Mouse (Mus musculus) macrophage (primary cell): ENCODE measurements around the gene Gm49510. TPM values are rescaled to one million over a fixed set of nuclear protein-coding genes. Genes with fewer than 3 reads are reported as not detected.
A peak's percentile ranks its signal among the peaks of the same experiment; 100 is the strongest.

Experiments
- H3K27ac ChIP-seq: fragments of 350-480 bp; formaldehyde crosslinking; 2 replicates; pipeline ENCODE4 v1.9.0; 2021
- H3K36me3 ChIP-seq: fragments of 350-480 bp; formaldehyde crosslinking; 2 replicates; pipeline ENCODE4 v1.9.0; 2021; ENCODE audit errors: inconsistent target
- H3K4me3 ChIP-seq: fragments of 350-480 bp; formaldehyde crosslinking; 2 replicates; pipeline ENCODE4 v1.9.0; 2021; ENCODE audit errors: inconsistent target
- H3K79me2 ChIP-seq: fragments of 350-480 bp; formaldehyde crosslinking; 2 replicates; pipeline ENCODE4 v1.9.0; 2021; ENCODE audit errors: inconsistent target
- WGBS: methylation state at CpG from one replicate; pipeline ENCODE4 v1.1.7; 2026; ENCODE audit warnings: inconsistent platforms; ENCODE audit not compliant: missing documents; 5-methylcytosine and 5-hydroxymethylcytosine counted together
- polyA plus RNA-seq: library from polyadenylated mRNA; stranded (reverse); fragments of 250-400 nt; gene quantifications from 3 replicates; pipeline ENCODE4 v1.2.4, GENCODE M21; 2018; ENCODE audit warnings: inconsistent platforms
- total RNA-seq, 78 experiments: library from RNA; depleted of rRNA; stranded (reverse); fragments of 250-400 nt; gene quantifications; 1 replicate in 9 of 78; 2 replicates in 24 of 78; 3 replicates in 43 of 78; 4 replicates in 2 of 78; pipeline ENCODE4 v1.2.4; 2018; ENCODE audit warnings: inconsistent platforms in 56 of 78

The Gm49510 gene
- 1 to 10 TPM in 9 of 26 experiments, under 1 TPM in 10, not detected in 7; 0.31 to 2.4 (median 0.98) TPM for total RNA-seq (2018; cell fraction: chromatin; rRNA removed)
- 1 to 10 TPM in 1 of 26 experiments, under 1 TPM in 22, not detected in 3; 0.10 to 1.0 (median 0.40) TPM for total RNA-seq (2018; cell fraction: cytosol; rRNA removed)
- 1 to 10 TPM in 1 of 26 experiments, under 1 TPM in 14, not detected in 11; 0.18 to 1.1 (median 0.66) TPM for total RNA-seq (2018; cell fraction: nucleus; rRNA removed)
- polyA plus RNA-seq, result 0.25 to 0.59 TPM in 2 of 3 replicates, not detected in the other

DNA sequence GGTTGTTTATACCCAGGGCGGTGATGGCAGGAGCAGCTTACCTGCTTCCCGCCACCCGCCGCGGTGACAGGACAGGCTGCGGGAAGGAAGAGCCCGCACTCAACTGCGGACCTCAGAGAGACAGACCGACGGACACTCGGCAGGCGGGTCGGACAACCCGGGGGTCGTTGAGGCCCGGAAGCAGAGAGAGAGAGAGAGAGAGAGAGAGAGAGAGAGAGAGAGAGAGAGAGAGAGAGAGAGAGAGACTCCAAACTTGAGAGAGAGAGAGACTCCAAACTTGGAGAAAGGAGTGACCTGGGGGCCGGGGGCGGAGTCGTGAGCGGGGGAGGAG is at the start of gene Gm49510:
Gene Gm49510, plus strand, starts transcription at position 259 of the 331 bp plus-strand sequence.
- peaks cover 20% of the 10 kb centered on the region for H3K36me3 ChIP-seq
- H3K4me3 ChIP-seq, result peak within 1 kb of the TSS; percentile 95
- peak within 1 kb of the TSS; percentile 85 for H3K27ac ChIP-seq
- H3K79me2 ChIP-seq, result peaks cover 32% of the 10 kb centered on the region
- WGBS, result 0% methylated on average over 4 of the region's 20 CpGs

- WGBS, result 80% methylated on average over 14 of the region's 15 CpGs
- Histone ChIP-seq H3K27ac (no peak overlapping the region), H3K79me2 (no peaks in the 10 kb centered on the region), H3K4me3 (no peak overlapping the region), H3K36me3 (no peaks in the 10 kb centered on the region)
Measured at GRCm38 (mm10) chr15:78850059-78850824, 49.2 kb upstream of the Gm49510 start.

DNA sequence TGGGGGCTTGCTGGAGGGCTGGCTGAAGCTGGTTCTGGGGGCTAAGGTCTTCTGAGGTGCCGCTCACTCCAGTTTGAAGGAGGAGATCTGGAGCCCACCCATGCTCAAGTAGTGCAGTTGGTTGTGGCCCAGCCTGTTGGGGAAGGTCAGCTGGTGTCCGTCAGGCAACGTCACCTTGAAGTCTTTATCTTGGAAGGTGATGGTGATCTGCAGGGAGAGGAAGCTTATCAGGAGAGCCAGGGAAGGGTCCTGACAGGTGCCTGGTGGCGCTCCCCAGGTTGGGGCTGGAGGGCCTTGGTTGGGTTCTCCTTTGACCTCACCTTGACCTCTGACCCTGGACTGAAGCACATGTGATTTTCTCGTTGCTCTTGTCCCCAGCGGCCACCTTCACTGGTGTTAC is 48.5 kb upstream of the Gm49510 start:
- Histone ChIP-seq H3K27ac (no peak overlapping the region), H3K4me3 (no peak overlapping the region), H3K79me2 (no peaks in the 10 kb centered on the region), H3K36me3 (no peaks in the 10 kb centered on the region)
- WGBS, result 78% methylated on average over 6 of the region's 6 CpGs

- Histone ChIP-seq H3K27ac (no peak overlapping the region), H3K4me3 (no peak overlapping the region)
- 19% methylated on average over 13 of the region's 13 CpGs for WGBS
Measured at GRCm38 (mm10) chr15:78851505-78852153, 47.8 kb upstream of the Gm49510 start.

GRCm38 (mm10) chr15:78855303-78855965 is 44.0 kb upstream of the Gm49510 start, which contains the start of gene Lgals2:
Gene Lgals2, minus strand, starts transcription at chr15:78855529.
- Histone ChIP-seq H3K79me2 (no peaks in the 10 kb centered on the region), H3K36me3 (no peaks in the 10 kb centered on the region), H3K4me3 (no peak within 1 kb of the TSS), H3K27ac (no peak within 1 kb of the TSS)
- 40% methylated on average over 8 of the region's 8 CpGs for WGBS

More at GRCm38 (mm10) chr15:78851505-78852153, 47.8 kb upstream of the Gm49510 start:
- no peaks in the 10 kb centered on the region for H3K36me3 ChIP-seq
- no peaks in the 10 kb centered on the region for H3K79me2 ChIP-seq

GRCm38 (mm10) chr15:78857009-78857408 is 42.5 kb upstream of the Gm49510 start:
- whole genome bisulfite sequencing, result 71% methylated on average over 7 of the region's 7 CpGs
- no peak overlapping the region for H3K27ac ChIP-seq
- H3K4me3 ChIP-seq, result no peak overlapping the region
- no peaks in the 10 kb centered on the region for H3K79me2 ChIP-seq
- no peaks in the 10 kb centered on the region for H3K36me3 ChIP-seq

DNA sequence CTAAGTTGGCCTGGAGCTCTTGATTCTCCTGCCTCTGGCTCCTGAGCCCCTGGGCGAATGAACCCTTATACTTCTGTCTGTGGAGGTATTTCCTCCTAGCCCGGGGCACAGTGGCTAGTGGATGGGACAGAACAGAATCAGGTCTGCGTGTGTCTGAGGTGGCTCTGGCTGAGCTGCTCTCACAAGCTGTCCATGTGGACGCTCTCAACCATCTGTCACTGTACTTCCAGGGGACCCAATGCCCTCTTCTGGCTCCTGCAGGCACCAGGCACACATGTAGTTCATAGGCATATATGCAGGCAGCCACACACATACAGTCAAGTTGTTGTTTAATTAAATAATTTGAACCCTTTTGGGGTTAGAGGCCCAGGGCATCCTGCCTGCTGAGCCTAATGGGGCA is 40.2 kb upstream of the Gm49510 start:
- Histone ChIP-seq H3K36me3 (no peaks in the 10 kb centered on the region), H3K27ac (no peak overlapping the region)
- WGBS, result 84% methylated on average over 4 of the region's 4 CpGs

GRCm38 (mm10) chr15:78859714-78860113 is 39.8 kb upstream of the Gm49510 start:
- 46% methylated on average over 6 of the region's 6 CpGs for WGBS
- Histone ChIP-seq H3K79me2 (no peaks in the 10 kb centered on the region), H3K27ac (no peak overlapping the region), H3K36me3 (no peaks in the 10 kb centered on the region), H3K4me3 (no peak overlapping the region)

More for the DNA sequence above, 40.2 kb upstream of the Gm49510 start:
- H3K79me2 ChIP-seq, result no peaks in the 10 kb centered on the region
- no peak overlapping the region for H3K4me3 ChIP-seq

DNA sequence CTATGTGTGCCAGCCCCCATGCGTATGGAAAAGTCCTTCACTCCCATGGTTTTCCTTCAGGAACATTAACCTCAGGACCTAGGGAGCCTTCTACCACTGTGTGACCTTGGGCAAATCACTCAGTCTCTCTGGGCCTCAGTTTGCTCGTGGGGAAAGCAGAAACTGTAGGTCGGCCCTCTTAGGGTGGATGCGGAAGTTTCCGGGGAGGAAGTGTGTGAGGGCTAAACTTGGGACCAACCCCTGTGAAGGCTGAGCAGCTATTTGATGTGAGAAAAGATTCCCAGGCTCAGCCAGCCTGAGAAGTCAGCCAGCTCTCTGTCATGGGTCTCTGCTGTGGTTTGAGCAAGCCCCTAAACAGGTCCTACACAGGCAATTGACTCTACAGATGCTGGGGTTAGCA is 37.2 kb upstream of the Gm49510 start:
- Histone ChIP-seq H3K27ac (no peak overlapping the region), H3K4me3 (no peak overlapping the region), H3K79me2 (no peaks in the 10 kb centered on the region), H3K36me3 (no peaks in the 10 kb centered on the region)
- WGBS, result 41% methylated on average over 5 of the region's 5 CpGs

- Histone ChIP-seq H3K36me3 (no peaks in the 10 kb centered on the region), H3K27ac (peak overlapping the region; percentile 52; the same call in 1 of the 2 replicates), H3K4me3 (no peak overlapping the region), H3K79me2 (no peaks in the 10 kb centered on the region)
- WGBS, result 84% methylated on average over 2 of the region's 2 CpGs
Measured at GRCm38 (mm10) chr15:78863154-78863553, 36.3 kb upstream of the Gm49510 start.

DNA sequence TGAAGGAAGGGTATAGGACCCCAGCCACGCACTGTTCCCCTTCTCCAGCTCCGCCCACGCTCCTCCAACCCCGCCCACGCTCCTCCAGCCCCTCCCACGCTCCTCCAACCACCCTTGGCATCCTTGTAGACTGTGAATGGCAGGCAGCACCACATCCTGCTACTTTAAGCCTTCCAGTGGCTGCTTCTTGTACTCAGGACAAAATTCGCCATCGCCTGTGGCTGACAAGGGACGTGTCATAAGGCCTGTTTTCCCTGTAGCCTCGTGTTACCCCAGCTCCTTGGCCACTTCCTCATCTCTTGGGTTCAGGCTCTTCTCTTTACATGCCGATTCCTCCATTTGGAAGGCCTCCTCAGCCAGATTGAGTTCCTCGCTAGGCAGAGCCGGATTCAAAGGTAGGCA is 35.6 kb upstream of the Gm49510 start:
- H3K27ac ChIP-seq, result peak overlapping the region; percentile 52

GRCm38 (mm10) chr15:78868398-78868797 is 31.1 kb upstream of the Gm49510 start:
- Histone ChIP-seq H3K36me3 (no peaks in the 10 kb centered on the region), H3K27ac (no peak overlapping the region), H3K79me2 (no peaks in the 10 kb centered on the region), H3K4me3 (no peak overlapping the region)
- 91% methylated on average over 9 of the region's 9 CpGs for WGBS

More for the DNA sequence above, 35.6 kb upstream of the Gm49510 start:
- WGBS, result 29% methylated on average over 13 of the region's 13 CpGs
- Histone ChIP-seq H3K36me3 (no peaks in the 10 kb centered on the region), H3K4me3 (peak overlapping the region; percentile 0; the same call in 1 of the 2 replicates), H3K79me2 (no peaks in the 10 kb centered on the region)

GRCm38 (mm10) chr15:78868826-78869233 is 30.6 kb upstream of the Gm49510 start:
- H3K79me2 ChIP-seq, result no peaks in the 10 kb centered on the region
- no peak overlapping the region for H3K4me3 ChIP-seq
- no peaks in the 10 kb centered on the region for H3K36me3 ChIP-seq
- WGBS, result 88% methylated on average over 7 of the region's 7 CpGs
- H3K27ac ChIP-seq, result no peak overlapping the region

GRCm38 (mm10) chr15:78869775-78870174 is 29.7 kb upstream of the Gm49510 start:
- Histone ChIP-seq H3K79me2 (no peaks in the 10 kb centered on the region), H3K4me3 (no peak overlapping the region), H3K36me3 (no peaks in the 10 kb centered on the region), H3K27ac (no peak overlapping the region)
- 8% methylated on average over 5 of the region's 6 CpGs for WGBS
